Comparison of ENCODE assay signal across 8 mouse cellular contexts in genomic region chr12:75734891-75735245, GRCm38 (mm10). TPM values are rescaled to one million over a fixed set of nuclear protein-coding genes. Genes with fewer than 3 reads are reported as not detected.
DNase-seq lines count a peak whose midpoint lies in the region; ATAC-seq and TF ChIP-seq lines count a peak whose summit lies in the region.

No protein-coding gene starts in this region.

- H3K4me2 ChIP-seq in hindbrain, postnatal 0 days (ENCODE audit: low read depth, low read length): peak overlapping the region; percentile 99
- peak overlapping the region; percentile 98 for H3K4me2 ChIP-seq in lung, embryonic 14.5 days

- no peak for TF ChIP-seq CTCF in hindbrain, postnatal 0 days (IDR thresholded peaks at IDR 0.05; ENCODE audit: low read depth)
- no peak for TF ChIP-seq CTCF in lung, embryonic 14.5 days (IDR thresholded peaks at IDR 0.05; ENCODE audit: low read depth)

- H3K27ac ChIP-seq in hindbrain, postnatal 0 days: peak overlapping the region; percentile 85
- peak overlapping the region; percentile 39; the same call in 1 of the 2 replicates for H3K27ac ChIP-seq in lung, embryonic 14.5 days (ENCODE audit: low read depth)

- under 1% methylated on average over 17 of the region's 17 CpGs for WGBS in hindbrain, postnatal 0 days
- under 1% methylated on average over 17 of the region's 17 CpGs for WGBS in lung, embryonic 14.5 days

- H3K4me1 ChIP-seq in erythroblast, embryonic 14.5 days (ENCODE audit: control insufficient read depth): peaks cover 32% of the 10 kb centered on the region
- peaks cover 8% of the 10 kb centered on the region; the same call in 1 of the 2 replicates for H3K4me1 ChIP-seq in hindbrain, postnatal 0 days (ENCODE audit: insufficient read depth, low read length)
- H3K4me1 ChIP-seq in lung, embryonic 14.5 days (ENCODE audit: insufficient read depth): peaks cover 7% of the 10 kb centered on the region; the same call in 1 of the 2 replicates

- peak overlapping the region; percentile 73 for H3K4me3 ChIP-seq in erythroblast, embryonic 14.5 days (replicated peaks)
- H3K4me3 ChIP-seq in hindbrain, postnatal 0 days (ENCODE audit: low read length): peak overlapping the region; percentile 89
- H3K4me3 ChIP-seq in lung, embryonic 14.5 days (ENCODE audit: low read depth, low read length): peak overlapping the region; percentile 60

- H3K9me3 ChIP-seq in erythroblast, embryonic 14.5 days (ENCODE audit: control insufficient read depth, low read length): no peaks in the 10 kb centered on the region
- no peaks in the 10 kb centered on the region for H3K9me3 ChIP-seq in hindbrain, postnatal 0 days (ENCODE audit: low read length)
- no peaks in the 10 kb centered on the region for H3K9me3 ChIP-seq in lung, embryonic 14.5 days (ENCODE audit: low read depth, low read length)

- intact Hi-C loops in left cerebral cortex, postnatal 4 days (cut with DNase I): no loop called here
- intact Hi-C loops in left cerebral cortex, postnatal 36 days (cut with DNase I): loop anchor here (2.0 to 5.0 kb wide), 2 partner anchors 66 to 138 kb away; partner anchors contain the start of genes Ppp2r5e and Wdr89

- DNase-seq in left cerebral cortex, postnatal 4 days: peak; percentile 27
- DNase-seq in left cerebral cortex, postnatal 36 days (ENCODE audit: low spot score in 2 of 2): no peak
- DNase-seq in ZHBTc4 (ENCODE audit: low read depth, low spot score): peak; percentile 49
- no peak for DNase-seq in hindbrain, postnatal 0 days (ENCODE audit: low spot score)
- DNase-seq in lung, embryonic 14.5 days: no peak
- no peak for DNase-seq in urinary bladder, adult 18-20 months (ENCODE audit: low spot score in 2 of 2)

- H3K36me3 ChIP-seq in erythroblast, embryonic 14.5 days (ENCODE audit: control insufficient read depth): no peaks in the 10 kb centered on the region
- no peaks in the 10 kb centered on the region for H3K36me3 ChIP-seq in hindbrain, postnatal 0 days (ENCODE audit: insufficient read depth, low read length)
- H3K36me3 ChIP-seq in lung, embryonic 14.5 days (ENCODE audit: insufficient read depth): no peaks in the 10 kb centered on the region

- peak overlapping the region; percentile 89 for H3K9ac ChIP-seq in hindbrain, postnatal 0 days (replicated peaks; ENCODE audit: low read length)
- peak overlapping the region; percentile 75 for H3K9ac ChIP-seq in lung, embryonic 14.5 days

- ATAC-seq in hindbrain, postnatal 0 days: no peak; the same call in none of the 2 replicates
- peak; percentile 22 for ATAC-seq in lung, embryonic 14.5 days (ENCODE audit: insufficient read depth)
- ATAC-seq in neutrophil, adult 5-6 weeks (ENCODE audit: extremely low read depth, insufficient number of reproducible peaks, low FRiP score, poor library complexity, severe bottlenecking): peak; percentile 26; the same call in 1 of the 2 replicates

- H3K27me3 ChIP-seq in erythroblast, embryonic 14.5 days (ENCODE audit: control insufficient read depth): peaks cover 4% of the 10 kb centered on the region; the same call in 1 of the 2 replicates
- H3K27me3 ChIP-seq in hindbrain, postnatal 0 days (ENCODE audit: insufficient read depth, low read length): no peaks in the 10 kb centered on the region
- no peaks in the 10 kb centered on the region for H3K27me3 ChIP-seq in lung, embryonic 14.5 days (ENCODE audit: insufficient read depth, low read length)

RNA-seq across cellular contexts. Expression of gene Sgpp1, which starts 0.7 kb away (rescaled TPM):
- total RNA-seq in left cerebral cortex, postnatal 4 days (2021): 10 to 100 TPM; 25.9 to 27.2 TPM
- total RNA-seq in left cerebral cortex, postnatal 36 days (2021): 10 to 100 TPM; 28.3 to 34.3 TPM
- polyA plus RNA-seq in erythroblast, embryonic 14.5 days (2012): 0.42 and 0.55 TPM in 2 replicates
- total RNA-seq in hindbrain, postnatal 0 days (2014; rRNA removed): 38.5 and 42.6 TPM in 2 replicates
- 15.7 and 16.3 TPM in 2 replicates for polyA plus RNA-seq in hindbrain, postnatal 0 days (2015; fragmentation: Nextera tagmentation; extraction: Ambion mirVana)
- polyA plus RNA-seq in lung, embryonic 14.5 days (2014; fragmentation: Nextera tagmentation; extraction: Ambion mirVana): 19.1 and 21.1 TPM in 2 replicates
- total RNA-seq in neutrophil, adult 5-6 weeks (2017): 43.5 and 43.6 TPM in 2 replicates

Comparison
In these comparisons a context has a peak if more than half of its experiments do, and no peak if none do; other contexts are left out.
1. DNase-seq: peak in left cerebral cortex, postnatal 4 days (single experiment) and ZHBTc4 (single experiment); none in left cerebral cortex, postnatal 36 days (0 of 2), hindbrain, postnatal 0 days (single experiment), lung, embryonic 14.5 days (single experiment) and urinary bladder, adult 18-20 months (0 of 2).
2. Peak in every context shown above with its lines, with median percentiles within 50 percentile points of each other: H3K4me3 ChIP-seq.